Mouse (Mus musculus) T-helper 1 cell (primary cell): ENCODE results near the gene Crybg1.
"Not testable (repeated sequence)": the region's sequence is repeated elsewhere in the genome, so short reads cannot be mapped to it uniquely, and the experiment has no call there.

ENCODE experiments used
- in situ Hi-C: fragments of 300-600 bp; cut with MboI, MseI; formaldehyde crosslinking; loops from one replicate; pipeline ENCODE4 v1.15.1; 2025; ENCODE audit warnings: high pct_unique_total_duplicates

Gene Crybg1

DNA sequence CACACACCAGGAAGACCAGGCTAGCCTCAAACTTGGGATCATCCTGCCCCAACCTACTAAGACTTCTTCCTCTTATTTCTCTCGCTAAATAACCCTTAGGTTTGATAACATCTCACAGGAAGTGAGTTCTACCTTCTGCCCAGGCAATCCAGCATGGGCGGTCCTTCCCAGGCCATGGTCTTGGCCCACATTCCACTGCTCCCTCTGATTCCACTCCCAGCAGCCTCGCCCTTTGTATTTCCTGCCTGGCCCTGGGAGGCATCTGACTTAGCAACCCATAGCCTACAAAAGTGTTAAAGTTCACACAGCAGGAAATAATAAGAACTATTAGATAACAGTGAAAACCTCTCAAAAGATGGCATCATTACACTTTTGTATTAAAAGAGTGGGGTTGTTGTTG is 171.3 kb downstream of the Crybg1 start:
- in situ Hi-C loops, result no loop called here

DNA sequence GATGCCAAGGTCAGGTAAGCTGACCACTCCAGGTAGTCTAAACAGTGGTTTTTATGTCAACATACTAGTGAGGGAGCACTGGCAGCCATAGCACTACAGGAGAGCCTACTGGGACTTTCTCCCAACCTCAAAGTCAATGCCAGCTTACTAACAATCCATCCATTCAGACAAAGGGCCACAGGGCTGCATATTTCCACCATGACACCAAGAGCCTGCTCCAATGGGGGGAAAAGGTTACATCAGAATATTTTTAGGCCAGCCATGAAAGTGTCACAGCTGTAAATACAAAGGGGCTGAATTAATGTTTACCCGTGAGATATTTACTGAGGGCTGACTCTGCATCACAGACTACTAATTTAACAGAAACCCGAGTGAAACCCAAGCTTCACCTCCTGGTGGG is 175.4 kb downstream of the Crybg1 start:
- in situ Hi-C loops, result no loop called here

DNA sequence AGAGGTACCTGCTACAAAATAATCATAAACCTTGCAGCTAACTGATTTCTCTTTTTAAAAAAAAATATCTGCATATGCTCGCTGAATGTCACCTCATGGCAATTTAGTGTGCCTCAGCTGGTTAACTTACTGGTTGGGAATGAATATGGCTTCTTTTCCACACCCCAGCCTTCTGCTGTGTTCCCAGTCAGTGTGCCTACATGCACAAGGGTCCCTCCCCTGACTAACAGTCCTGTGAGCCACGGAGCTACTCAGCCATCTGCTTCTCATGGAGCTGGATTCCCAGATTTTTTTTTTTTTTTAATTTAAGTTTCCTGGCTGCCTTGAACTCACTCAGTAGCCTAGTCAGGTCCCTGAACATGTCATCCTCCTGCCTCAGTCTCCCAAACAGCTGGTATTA is 183.7 kb downstream of the Crybg1 start:
- in situ Hi-C loops, result no loop called here

GRCm38 (mm10) chr10:43953942-43954341 is 194.7 kb downstream of the Crybg1 start:
- in situ Hi-C loops, result loop anchor here (10.0 kb wide), 2 partner anchors 191 to 281 kb away; partner anchors contain the start of gene Crybg1

- in situ Hi-C loops, result loop anchor here (10.0 kb wide), 1 partner anchor 861 kb away; no protein-coding TSS in a partner anchor
Measured at GRCm38 (mm10) chr10:43945435-43945834, 203.2 kb downstream of the Crybg1 start.

- in situ Hi-C loops, result loop anchor here (10.0 kb wide), 1 partner anchor 859 kb away; no protein-coding TSS in a partner anchor
Measured at GRCm38 (mm10) chr10:43943736-43944135, 204.9 kb downstream of the Crybg1 start.

- in situ Hi-C loops, result no loop called here
Measured at GRCm38 (mm10) chr10:43939136-43939662, 209.5 kb downstream of the Crybg1 start.

GRCm38 (mm10) chr10:43928596-43928995 is 220.1 kb downstream of the Crybg1 start:
- in situ Hi-C loops, result no loop called here

DNA sequence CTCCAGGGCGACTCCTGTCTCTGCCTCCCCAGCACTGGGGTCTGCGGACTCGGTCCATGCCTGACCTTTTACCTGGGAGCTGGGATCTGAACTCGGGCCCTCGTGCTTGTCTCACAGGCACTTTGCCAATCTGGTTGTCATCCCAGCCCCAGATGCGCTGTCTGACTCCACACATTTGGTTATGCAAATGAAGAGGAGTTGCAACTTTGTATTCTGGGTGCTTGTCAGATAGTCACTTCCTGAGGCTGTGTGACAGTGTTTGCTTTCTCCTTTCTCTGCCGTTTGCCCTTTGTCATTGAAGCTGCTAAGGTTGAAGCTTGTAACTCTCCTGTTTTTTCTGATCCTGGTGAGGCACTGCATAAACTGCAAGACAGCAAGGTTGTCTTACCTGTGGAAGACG is 220.9 kb downstream of the Crybg1 start:
- in situ Hi-C loops, result no loop called here

GRCm38 (mm10) chr10:43925776-43926175 is 222.9 kb downstream of the Crybg1 start:
- in situ Hi-C loops, result not testable (repeated sequence)

DNA sequence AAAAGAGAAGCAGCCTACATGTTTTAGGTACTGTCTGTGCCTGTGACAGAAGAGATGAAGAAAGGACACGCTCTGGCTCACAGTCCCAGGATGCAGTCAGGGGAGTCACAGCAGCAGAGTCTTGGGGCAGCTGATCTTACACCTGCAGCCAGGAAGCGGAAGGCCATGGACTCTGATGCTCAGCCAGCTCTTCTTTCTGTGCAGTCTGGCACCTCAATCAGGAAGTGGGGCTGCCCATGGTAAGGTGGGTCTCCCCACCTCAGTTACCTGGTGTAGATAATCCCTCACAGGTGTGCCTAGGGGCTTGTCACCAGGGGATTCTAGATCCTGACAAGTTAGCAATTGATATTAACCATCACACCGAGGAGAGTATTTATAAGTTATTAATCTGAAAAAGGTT is 225.6 kb downstream of the Crybg1 start:
- in situ Hi-C loops, result no loop called here

- in situ Hi-C loops, result loop anchor here (5.0 kb wide), 1 partner anchor 342 kb away; the partner anchor contains the start of gene Cd24a
Measured at GRCm38 (mm10) chr10:43918696-43919608, 229.7 kb downstream of the Crybg1 start.

GRCm38 (mm10) chr10:43916737-43917136 is 231.9 kb downstream of the Crybg1 start:
- in situ Hi-C loops, result loop anchor here (5.0 kb wide), 1 partner anchor 339 kb away; the partner anchor contains the start of gene Cd24a

DNA sequence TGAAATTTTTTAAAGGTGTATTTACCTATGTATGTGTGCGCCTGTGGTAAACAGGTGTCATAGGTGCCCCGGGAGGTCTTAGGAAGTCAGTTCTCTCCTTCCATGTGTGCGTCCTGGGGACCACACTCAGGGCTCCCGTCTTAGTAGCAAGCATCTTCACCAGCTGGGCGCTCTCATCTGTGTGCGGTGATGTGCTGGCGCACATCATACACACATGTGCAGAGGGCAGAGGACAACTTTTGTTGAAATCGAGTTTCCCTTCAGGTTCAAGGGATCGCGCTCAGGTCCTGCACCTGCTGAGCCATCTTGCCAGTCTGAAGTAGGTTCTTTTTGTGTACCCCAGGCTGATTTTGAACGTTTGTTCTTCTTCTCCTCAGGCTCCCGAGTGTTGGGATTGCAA is 232.5 kb downstream of the Crybg1 start:
- in situ Hi-C loops, result loop anchor here (5.0 kb wide), 1 partner anchor 339 kb away; the partner anchor contains the start of gene Cd24a

- in situ Hi-C loops, result no loop called here
Measured at GRCm38 (mm10) chr10:43912236-43912635, 236.4 kb downstream of the Crybg1 start.

- in situ Hi-C loops, result no loop called here
Measured at GRCm38 (mm10) chr10:43910873-43911142, 237.8 kb downstream of the Crybg1 start.

DNA sequence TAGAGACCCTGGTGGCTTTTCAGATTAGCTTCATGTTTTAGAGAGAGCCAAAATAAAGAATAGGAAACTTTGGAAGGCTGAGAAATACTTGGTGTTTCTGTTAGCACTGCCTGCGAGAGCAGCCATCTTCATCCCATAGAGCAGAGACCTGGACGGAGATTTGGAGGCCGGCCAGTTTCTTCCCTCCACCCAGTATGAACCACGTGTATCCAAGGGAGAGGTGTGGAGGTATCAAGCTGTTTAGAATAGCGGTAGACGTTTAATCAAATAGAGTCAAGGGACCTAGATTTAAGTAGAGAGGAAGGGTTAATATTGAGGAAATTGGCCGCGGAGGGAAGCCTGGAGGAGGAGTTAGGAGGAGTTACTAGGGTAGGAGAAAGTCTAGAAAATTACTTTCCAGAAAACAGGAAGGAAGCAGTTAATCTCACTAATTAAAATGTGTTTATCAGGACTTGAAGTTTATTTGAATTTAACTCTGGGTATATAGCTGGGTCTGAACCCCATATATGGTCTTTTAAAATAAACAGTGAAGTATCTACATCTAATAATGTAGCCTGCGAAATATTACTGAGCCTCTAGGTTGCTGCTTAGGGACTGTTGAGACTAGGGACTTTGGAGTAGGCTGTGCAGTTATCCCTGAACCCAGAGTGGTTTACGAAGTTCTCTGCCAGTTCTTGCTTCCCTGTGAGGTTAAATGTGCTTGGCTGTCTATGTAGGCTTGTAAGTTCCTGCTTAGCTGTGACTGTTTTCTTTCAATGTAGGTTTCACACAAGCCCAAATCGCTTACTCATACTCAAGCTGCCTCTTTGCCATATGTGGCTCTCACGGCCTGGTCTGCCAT is 238.4 kb downstream of the Crybg1 start:
- in situ Hi-C loops, result no loop called here

- in situ Hi-C loops, result no loop called here
Measured at GRCm38 (mm10) chr10:43904569-43904968, 244.1 kb downstream of the Crybg1 start.

- in situ Hi-C loops, result no loop called here
Measured at GRCm38 (mm10) chr10:43901578-43902194, 247.0 kb downstream of the Crybg1 start, which contains the start of the genes Qrsl1 and Rtn4ip1. Gene Qrsl1 (minus strand): TSS chr10:43901745. Gene Rtn4ip1 (plus strand): TSS chr10:43901807.

GRCm38 (mm10) chr10:43900883-43901570 is 247.6 kb downstream of the Crybg1 start:
- in situ Hi-C loops, result no loop called here
